Mouse (Mus musculus) left cerebral cortex, adult 11 months (tissue): ENCODE measurements at regions not wholly inside any gene's neighbourhood (a gene's known extent, or its start where the extent isn't known, plus 50 kb on each side); places are given as distances from the start of the nearest gene placed in this dataset.

Experiments
- DNase-seq: peaks from one replicate; pipeline ENCODE4 v3.0.0; 2022; ENCODE audit warnings: low spot score

DNA sequence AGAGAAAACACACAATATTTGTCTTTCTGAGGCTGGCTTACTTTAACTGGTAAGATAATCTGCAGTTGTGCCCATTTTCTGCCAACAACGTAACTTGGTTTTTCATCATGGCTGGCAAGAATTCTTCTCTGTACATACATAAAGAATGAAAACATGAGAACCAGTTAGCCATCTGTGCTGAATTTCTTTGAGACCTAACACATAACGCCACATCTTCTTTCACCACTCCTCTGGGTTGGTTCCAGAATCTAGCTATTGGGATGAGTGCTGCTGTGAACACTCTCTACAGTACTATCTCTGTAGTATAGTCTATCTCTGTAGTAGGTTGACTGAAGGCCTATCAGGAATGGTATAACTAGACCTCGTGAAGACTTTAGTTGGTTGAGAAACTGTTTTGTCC, 132.1 kb downstream of the 1700020N01Rik start:
- no peak for DNase-seq

GRCm38 (mm10) chr10:21740256-21740655, 141.7 kb upstream of the Sgk1 start:
- DNase-seq = no peak

GRCm38 (mm10) chr10:21741575-21741974, 140.4 kb upstream of the Sgk1 start:
- no peak for DNase-seq

- no peak for DNase-seq
Measured at GRCm38 (mm10) chr10:21741976-21742745, 139.8 kb upstream of the Sgk1 start.

DNA sequence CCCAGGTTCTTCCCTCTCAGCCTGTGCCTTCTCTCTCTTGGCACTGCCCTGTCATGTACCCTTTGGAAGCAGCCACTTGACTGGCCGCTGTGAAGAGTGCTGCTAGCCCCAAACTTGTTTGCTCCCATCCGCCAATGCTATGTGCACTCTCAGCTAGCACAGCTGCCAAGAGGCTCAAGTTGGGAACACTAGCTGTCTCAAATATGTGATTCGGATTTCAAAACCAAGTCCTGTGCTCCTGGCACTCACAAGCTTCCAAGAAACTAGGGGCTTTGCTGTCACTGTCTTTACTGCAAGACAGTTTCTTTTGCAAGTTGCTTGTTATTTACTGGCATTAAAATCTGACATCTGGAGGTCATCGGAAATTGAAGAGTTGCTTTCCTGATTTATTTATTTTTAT, 138.6 kb upstream of the Sgk1 start:
- no peak for DNase-seq

- DNase-seq = no peak
Measured at GRCm38 (mm10) chr10:21744341-21744955, 137.5 kb upstream of the Sgk1 start.

- no peak for DNase-seq
Measured at GRCm38 (mm10) chr10:21745940-21746487, 136.0 kb upstream of the Sgk1 start.

DNA sequence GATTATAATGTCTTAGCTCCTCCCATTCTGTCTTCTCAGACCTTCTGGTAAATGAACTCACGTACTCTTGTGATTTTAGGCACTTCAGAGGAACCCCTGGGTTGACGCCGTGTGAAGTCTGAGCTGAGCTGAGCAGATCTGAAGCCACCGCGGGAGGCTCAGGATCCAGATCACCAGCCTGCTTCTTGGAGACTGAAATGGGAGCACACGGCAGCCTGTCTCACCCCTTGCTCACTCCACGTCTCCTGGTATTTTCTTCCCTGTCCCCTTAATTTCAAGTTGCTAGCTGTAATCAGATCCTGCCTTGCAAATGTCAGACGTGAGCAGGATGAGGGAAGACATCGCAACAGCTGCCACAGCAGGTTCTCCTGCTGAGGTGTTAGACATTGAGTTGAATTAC, 135.3 kb upstream of the Sgk1 start:
- DNase-seq = no peak

DNA sequence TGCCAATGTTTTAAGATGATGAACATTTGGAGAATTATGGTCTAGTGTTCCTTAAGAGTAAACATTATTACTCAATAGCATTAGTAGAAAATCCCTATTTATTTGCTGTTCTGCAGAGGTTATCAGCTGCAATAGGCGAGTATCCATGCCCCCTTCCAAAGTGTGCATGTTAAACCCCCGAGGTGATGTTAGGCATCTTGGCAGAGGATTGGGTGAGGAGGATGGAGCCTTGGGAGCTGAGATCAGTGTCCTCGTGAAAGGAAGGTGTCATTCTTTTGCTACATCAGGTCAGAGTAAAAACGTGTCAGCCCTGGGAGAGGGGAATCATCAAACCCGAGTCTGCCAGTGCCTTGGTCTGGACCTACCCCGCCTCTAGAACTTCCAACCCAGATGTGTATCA, 130.7 kb upstream of the Sgk1 start:
- no peak for DNase-seq

DNA sequence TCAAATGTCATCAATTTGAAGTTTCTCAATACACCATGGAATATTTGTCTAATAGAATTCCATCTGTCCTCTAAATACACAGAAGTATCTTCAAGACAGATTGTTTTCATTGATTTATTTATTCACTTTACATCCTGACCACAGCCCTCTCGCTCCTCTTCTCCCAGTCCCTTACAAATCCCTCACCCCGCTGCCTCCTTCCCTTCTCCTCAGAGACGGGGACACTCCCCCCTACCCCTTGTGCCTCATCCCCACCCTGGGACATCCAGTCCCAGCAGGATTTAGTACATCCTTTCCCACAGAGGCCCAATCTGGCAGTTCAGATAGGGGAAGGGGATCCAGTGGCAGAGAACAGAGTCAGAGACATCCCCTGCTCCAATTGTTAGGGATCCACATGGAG, 129.6 kb upstream of the Sgk1 start:
- no peak for DNase-seq

DNA sequence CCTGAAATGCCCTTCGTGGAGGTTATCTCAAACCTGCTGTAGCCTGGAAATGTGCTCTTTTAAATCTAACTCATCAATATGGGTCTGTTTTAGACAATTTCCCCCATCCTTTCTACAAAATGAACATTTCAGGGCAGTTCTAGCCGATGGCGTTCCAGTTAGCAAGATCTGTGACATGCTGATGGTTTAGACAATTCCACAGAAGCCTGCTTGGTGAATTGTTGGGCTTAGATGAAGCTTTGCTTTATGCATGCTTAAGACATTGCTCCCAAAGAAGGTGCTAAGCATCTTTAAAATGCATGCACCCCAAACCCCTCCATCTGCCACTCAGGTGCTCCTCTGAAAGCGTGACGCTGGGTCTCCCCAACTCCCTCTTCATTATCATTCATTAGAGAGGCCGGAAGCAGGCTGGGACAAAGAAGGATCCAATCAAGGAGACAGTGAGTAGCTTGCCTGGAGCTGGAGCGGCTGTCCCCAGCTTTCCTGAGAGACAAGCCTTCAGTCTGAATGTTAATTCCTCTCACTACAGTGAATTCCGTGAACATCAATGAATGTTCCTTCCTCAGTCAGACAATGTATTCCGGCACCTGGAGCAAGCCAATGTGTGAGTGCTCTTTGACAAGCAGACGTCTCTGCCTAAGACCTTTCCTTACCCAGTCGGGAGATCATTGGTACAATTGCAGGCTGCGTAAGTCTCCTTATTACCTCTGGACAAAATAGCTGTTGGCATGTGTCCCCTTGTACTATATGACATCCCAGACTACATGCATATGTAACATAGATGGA, 127.0 kb upstream of the Sgk1 start:
- DNase-seq = no peak

DNA sequence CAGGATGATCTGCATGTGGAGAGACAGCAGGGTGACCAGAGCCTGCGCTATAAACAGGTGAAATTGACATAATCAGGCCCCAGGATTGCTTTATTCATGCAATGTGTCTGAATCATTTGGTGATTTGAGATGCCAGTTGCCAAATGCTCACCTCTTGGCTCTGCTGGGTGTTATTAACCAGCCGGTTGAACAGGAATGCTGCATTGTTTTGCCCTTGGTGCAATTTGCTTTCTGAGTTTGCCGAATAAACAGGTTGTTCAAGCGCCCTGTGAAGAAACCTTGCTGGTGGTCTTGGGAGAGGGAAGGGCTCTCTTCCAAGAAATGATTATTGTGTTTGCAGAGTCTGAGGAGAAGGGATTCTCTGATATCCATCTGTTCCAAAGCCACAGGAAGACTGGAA, 126.3 kb upstream of the Sgk1 start:
- DNase-seq = no peak

DNA sequence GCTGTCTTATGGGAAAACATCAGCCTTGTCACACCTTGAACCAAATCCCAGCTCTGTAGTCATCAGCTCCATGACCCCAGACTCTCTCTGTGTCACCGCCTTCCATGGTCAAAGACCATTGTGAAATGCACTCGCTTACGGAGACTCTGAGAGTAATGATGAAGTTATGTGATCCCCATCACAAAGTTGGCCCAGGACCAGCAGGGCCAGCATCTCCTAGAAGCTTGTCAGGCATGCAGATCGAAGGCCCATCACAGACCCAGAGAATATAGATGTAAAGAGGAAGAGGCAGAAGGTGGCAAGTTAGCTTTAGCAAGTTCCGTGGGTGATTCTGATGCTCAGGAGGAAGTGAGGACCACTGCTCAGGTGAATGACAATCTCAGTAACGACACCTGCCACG, 125.2 kb upstream of the Sgk1 start:
- DNase-seq = no peak

DNA sequence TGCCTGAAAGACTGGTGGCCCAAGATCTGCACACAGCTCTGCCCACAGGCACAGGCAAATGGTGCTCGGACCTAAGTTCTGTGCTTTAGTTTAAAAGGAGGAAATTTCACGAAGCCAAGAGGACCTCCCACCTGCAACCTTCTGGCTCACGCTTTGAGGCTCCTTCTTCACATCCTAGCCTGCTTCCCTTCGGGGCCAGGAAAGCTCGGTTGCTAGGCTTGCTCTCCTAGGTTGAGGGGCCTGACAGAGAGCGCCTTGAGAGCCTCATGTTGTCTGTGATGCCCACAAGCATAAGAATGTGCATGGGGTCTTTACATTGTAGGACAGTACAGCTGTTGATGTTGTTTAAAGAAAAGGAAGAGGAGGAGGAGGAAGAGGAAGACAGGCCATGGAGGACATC, 123.9 kb upstream of the Sgk1 start:
- DNase-seq = no peak

GRCm38 (mm10) chr10:21762516-21762915, 119.5 kb upstream of the Sgk1 start:
- DNase-seq = peak; percentile 47

DNA sequence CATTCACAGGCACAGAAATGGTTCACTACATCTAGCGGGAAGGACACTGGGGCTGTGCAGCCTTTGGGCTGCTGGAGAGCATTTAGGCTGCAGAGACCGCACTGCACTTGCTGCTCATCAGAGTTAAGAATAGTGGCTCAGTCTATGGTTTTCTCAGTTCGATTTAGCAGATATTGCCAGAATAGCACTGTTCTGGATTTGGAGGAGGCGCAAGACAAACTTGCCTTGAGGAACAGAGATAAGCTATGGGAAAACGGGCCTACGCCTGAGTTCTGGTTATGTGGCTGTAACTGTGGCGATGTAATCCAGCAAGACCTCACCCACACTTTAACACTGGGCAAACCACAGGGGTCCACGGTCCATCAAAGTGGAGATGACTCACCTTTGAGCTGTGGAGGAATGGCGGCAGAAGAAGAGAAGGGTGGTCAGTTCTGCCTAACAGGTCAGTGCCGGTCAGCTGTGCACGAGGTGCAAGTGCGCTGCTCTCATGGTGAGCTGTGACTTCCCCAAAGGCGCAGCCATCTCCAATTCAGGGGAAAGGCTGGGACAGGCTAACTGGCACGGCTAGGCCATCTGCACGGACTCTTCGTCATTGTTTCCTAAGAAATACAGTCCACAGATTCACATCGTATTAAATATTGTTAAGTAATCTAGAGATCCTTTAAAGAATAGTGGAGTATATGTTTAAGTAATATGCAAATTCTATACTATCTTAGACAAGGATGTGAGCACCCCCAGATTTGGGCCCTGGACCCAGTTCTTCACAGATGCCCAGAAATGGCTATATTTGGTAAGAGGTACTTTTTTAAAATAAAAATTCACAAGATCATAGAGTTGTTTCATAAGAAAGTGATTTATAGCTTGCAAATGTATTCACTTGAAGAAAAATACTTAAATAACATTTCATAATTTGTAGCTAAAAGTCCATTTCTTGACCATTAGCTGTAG, 118.7 kb upstream of the Sgk1 start:
- DNase-seq = no peak

DNA sequence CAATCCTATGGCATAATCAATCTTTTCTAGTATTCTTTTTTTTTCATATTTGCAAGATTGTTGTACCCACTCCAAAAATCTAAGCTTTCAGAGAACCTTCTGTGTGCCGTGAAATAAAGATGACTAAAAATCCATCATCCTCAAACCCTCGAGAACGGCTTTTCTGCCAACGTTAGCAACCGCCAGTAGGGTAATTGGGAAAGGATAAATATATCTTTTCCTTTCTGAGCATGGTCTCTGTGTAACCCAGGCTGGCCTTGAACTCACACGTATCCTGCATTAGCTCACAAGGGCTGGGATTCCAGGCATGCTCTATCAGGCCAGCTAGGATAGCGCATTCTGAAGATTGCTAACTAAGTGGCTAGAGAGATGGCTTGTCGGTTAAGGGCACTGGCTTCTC, 117.9 kb upstream of the Sgk1 start:
- no peak for DNase-seq

DNA sequence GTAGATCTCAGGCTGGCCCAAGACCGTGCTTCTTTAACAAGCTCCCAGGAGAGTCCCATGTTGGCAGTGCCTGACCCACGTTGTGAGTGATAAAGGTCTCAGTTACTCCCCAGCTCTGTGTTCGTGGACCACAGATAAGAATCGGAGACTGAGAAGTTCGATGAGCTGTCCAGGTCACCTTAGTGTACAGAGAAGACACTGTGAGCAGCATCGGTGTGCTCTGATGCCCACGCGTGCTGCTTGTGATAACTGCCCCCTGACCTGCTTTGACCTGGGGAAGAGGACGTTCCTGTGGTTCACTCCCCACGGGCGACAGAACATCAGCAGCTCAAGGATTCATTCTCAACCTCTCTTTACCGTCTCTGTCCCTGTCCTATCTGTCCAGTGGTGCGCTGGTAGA, 117.1 kb upstream of the Sgk1 start:
- no peak for DNase-seq

DNA sequence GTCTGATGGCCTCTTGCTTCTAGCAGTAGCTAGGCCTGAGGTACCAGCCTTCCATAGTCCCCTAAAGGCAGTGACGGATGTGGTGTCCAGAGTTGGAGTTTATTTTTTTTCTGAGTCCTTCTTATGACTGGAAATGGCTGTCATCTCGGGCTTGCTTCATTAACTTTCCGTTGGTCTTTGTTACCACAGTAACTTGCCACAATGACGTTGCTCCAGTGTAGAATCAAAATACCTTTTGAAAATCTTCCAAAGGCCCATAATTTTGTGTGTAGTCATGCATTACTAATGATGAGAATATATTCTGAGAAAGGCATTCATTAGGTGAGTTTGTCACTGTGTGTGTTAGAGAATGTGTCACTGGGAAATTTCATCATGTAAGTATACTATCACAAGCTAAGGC, 108.4 kb upstream of the Sgk1 start:
- no peak for DNase-seq

DNA sequence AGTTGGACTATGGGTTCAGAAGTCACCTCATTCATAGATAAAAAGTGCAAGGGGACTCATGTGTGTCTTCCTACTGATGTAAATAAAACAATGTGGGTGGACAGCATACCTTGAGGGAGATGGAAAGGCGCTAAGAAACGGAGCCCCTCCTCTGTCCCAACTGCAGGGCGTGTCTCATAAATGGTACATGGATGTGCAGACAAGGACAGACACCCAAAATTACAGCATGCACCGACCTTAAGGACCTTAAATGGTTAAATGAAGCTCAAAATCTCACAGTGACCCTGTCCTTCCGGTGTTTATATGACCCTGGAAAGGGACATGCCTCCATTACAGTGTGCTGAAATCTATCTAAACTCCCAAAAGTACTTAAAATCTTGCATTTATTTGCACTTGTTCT, 106.5 kb upstream of the Sgk1 start:
- DNase-seq = no peak

GRCm38 (mm10) chr10:21775911-21776761, 105.8 kb upstream of the Sgk1 start:
- no peak for DNase-seq
